Mouse (Mus musculus): ENCODE results near the gene Grik2.

GRCm38 (mm10) chr10:49834392-49834791 is 45.8 kb upstream of the Grik2 start:
- TF ChIP-seq POLR2A (IDR thresholded peaks at IDR 0.05; ENCODE audit: low read depth, low read length) (no peak), CTCF (IDR thresholded peaks at IDR 0.05; ENCODE audit: extremely low read depth, insufficient read length, insufficient replicate concordance, low read depth, low read length) (no peak)
